Comparison of ENCODE assay signal across 8 mouse cellular contexts in genomic region chr11:98797306-98797705, GRCm38 (mm10). TPM values are rescaled to one million over a fixed set of nuclear protein-coding genes. Genes with fewer than 3 reads are reported as not detected.
DNase-seq lines count a peak whose midpoint lies in the region; ATAC-seq lines count a peak whose summit lies in the region.

No protein-coding gene starts in this region.

- 16% methylated on average over 5 of the region's 5 CpGs for WGBS in forebrain, embryonic 11.5 days
- 16% methylated on average over 5 of the region's 5 CpGs for WGBS in neural tube, embryonic 12.5 days

- no peak for ATAC-seq in forebrain, embryonic 11.5 days (replicated peaks; ENCODE audit: low FRiP score)
- ATAC-seq in neural tube, embryonic 12.5 days (ENCODE audit: low FRiP score, low read depth): no peak

- peak; percentile 59 for DNase-seq in cerebellum, adult 11-12 months
- no peak for DNase-seq in cerebellum, postnatal 4 days (ENCODE audit: low spot score in 2 of 2)
- peak; percentile 44 for DNase-seq in A20 (ENCODE audit: low read depth, low spot score)
- DNase-seq in forebrain, embryonic 11.5 days (ENCODE audit: low spot score): no peak
- peak; percentile 49 for DNase-seq in kidney, postnatal 10 days
- no peak for DNase-seq in left cerebral cortex, adult 9 months (ENCODE audit: low spot score in 2 of 2)
- DNase-seq in frontal cortex, postnatal 14 days (ENCODE audit: low spot score in 2 of 2): no peak

- peak overlapping the region; percentile 100 for H3K9ac ChIP-seq in forebrain, embryonic 11.5 days (ENCODE audit: low read length)
- H3K9ac ChIP-seq in neural tube, embryonic 12.5 days: peak overlapping the region; percentile 99

- H3K4me1 ChIP-seq in forebrain, embryonic 11.5 days (replicated peaks; ENCODE audit: control insufficient read depth, insufficient read depth, low read length): peaks cover 11% of the 10 kb centered on the region
- peaks cover 25% of the 10 kb centered on the region for H3K4me1 ChIP-seq in neural tube, embryonic 12.5 days

- peak overlapping the region; percentile 100 for H3K4me3 ChIP-seq in forebrain, embryonic 11.5 days (ENCODE audit: low read depth, low read length)
- H3K4me3 ChIP-seq in neural tube, embryonic 12.5 days: peak overlapping the region; percentile 99

- peak overlapping the region; percentile 90 for H3K4me2 ChIP-seq in forebrain, embryonic 11.5 days (ENCODE audit: low read depth, low read length, severe bottlenecking)
- H3K4me2 ChIP-seq in neural tube, embryonic 12.5 days (replicated peaks): peak overlapping the region; percentile 99

- H3K36me3 ChIP-seq in forebrain, embryonic 11.5 days (ENCODE audit: control insufficient read depth, insufficient read depth, low read length): peaks cover 5% of the 10 kb centered on the region; the same call in 1 of the 2 replicates
- peaks cover 37% of the 10 kb centered on the region for H3K36me3 ChIP-seq in neural tube, embryonic 12.5 days

- no peaks in the 10 kb centered on the region for H3K9me3 ChIP-seq in forebrain, embryonic 11.5 days (ENCODE audit: control insufficient read depth, low read length)
- H3K9me3 ChIP-seq in neural tube, embryonic 12.5 days: no peaks in the 10 kb centered on the region

- H3K27me3 ChIP-seq in forebrain, embryonic 11.5 days (ENCODE audit: control insufficient read depth, insufficient read depth, low read length): no peaks in the 10 kb centered on the region
- no peaks in the 10 kb centered on the region for H3K27me3 ChIP-seq in neural tube, embryonic 12.5 days (replicated peaks)

- H3K27ac ChIP-seq in forebrain, embryonic 11.5 days (ENCODE audit: low read depth, low read length): no peak overlapping the region
- no peak overlapping the region for H3K27ac ChIP-seq in neural tube, embryonic 12.5 days

RNA-seq across cellular contexts. Expression of gene Msl1, which starts 2.0 kb away (rescaled TPM):
- 24.0 and 28.4 TPM in 2 replicates for polyA plus RNA-seq in forebrain, embryonic 11.5 days (2014; fragmentation: Nextera tagmentation; extraction: Ambion mirVana)
- 37.0 and 40.8 TPM in 2 replicates for polyA plus RNA-seq in neural tube, embryonic 12.5 days (2016; fragmentation: Nextera tagmentation; extraction: Ambion mirVana)

RNA-seq across cellular contexts. Expression of gene Casc3, which starts 7.4 kb away (rescaled TPM):
- 59.9 and 63.2 TPM in 2 replicates for polyA plus RNA-seq in forebrain, embryonic 11.5 days (2014; fragmentation: Nextera tagmentation; extraction: Ambion mirVana)
- 65.1 and 68.5 TPM in 2 replicates for polyA plus RNA-seq in neural tube, embryonic 12.5 days (2016; fragmentation: Nextera tagmentation; extraction: Ambion mirVana)

RNA-seq across cellular contexts. Expression of gene Nr1d1, which starts 22.2 kb away (rescaled TPM):
- 1.0 and 1.6 TPM in 2 replicates for polyA plus RNA-seq in forebrain, embryonic 11.5 days (2014; fragmentation: Nextera tagmentation; extraction: Ambion mirVana)
- 1.5 and 2.1 TPM in 2 replicates for polyA plus RNA-seq in neural tube, embryonic 12.5 days (2016; fragmentation: Nextera tagmentation; extraction: Ambion mirVana)

RNA-seq across cellular contexts. Expression of gene Rapgefl1, which starts 39.3 kb away (rescaled TPM):
- 2.0 and 2.5 TPM in 2 replicates for polyA plus RNA-seq in forebrain, embryonic 11.5 days (2014; fragmentation: Nextera tagmentation; extraction: Ambion mirVana)
- 4.4 and 4.7 TPM in 2 replicates for polyA plus RNA-seq in neural tube, embryonic 12.5 days (2016; fragmentation: Nextera tagmentation; extraction: Ambion mirVana)

RNA-seq across cellular contexts. Expression of gene Thra, which starts 56.9 kb away (rescaled TPM):
- polyA plus RNA-seq in forebrain, embryonic 11.5 days (2014; fragmentation: Nextera tagmentation; extraction: Ambion mirVana): 35.9 and 36.9 TPM in 2 replicates
- 56.9 and 67.0 TPM in 2 replicates for polyA plus RNA-seq in neural tube, embryonic 12.5 days (2016; fragmentation: Nextera tagmentation; extraction: Ambion mirVana)

Comparison
In these comparisons a context has a peak if more than half of its experiments do, and no peak if none do; other contexts are left out.
1. DNase-seq: peak in cerebellum, adult 11-12 months (single experiment), A20 (single experiment) and kidney, postnatal 10 days (single experiment); none in cerebellum, postnatal 4 days (0 of 2), forebrain, embryonic 11.5 days (single experiment), left cerebral cortex, adult 9 months (0 of 2) and frontal cortex, postnatal 14 days (0 of 2).